Mouse (Mus musculus) limb, embryonic 11.5 days (tissue): ENCODE measurements around the gene Gm10985. TPM values are rescaled to one million over a fixed set of nuclear protein-coding genes. Genes with fewer than 3 reads are reported as not detected.

ENCODE experiments used
- ATAC-seq: fragments of 200-750 bp; cut with Nextera tagmentation; 2 replicates; pipeline ENCODE4 v1.8.0; 2017; ENCODE audit warnings: low read depth; ENCODE audit not compliant: insufficient number of reproducible peaks, low FRiP score, low TSS enrichment
- DNase-seq: peaks from one replicate; pipeline ENCODE4 v3.0.0-alpha.2; 2015; ENCODE audit warnings: low spot score
- H3K27ac ChIP-seq: fragments of 300-500 bp; sonication (generic); replicated peaks from 2 replicates; pipeline ENCODE4 v1.5.1; 2014; ENCODE audit warnings: low read depth, mild to moderate bottlenecking, low read length
- H3K27me3 ChIP-seq: fragments of 300-500 bp; sonication (generic); 2 replicates; pipeline ENCODE4 v1.6.1; 2014; ENCODE audit warnings: mild to moderate bottlenecking, low read length, mixed read lengths; ENCODE audit not compliant: control insufficient read depth, insufficient read depth
- H3K36me3 ChIP-seq: fragments of 300-500 bp; sonication (generic); 2 replicates; pipeline ENCODE4 v1.6.1; 2014; ENCODE audit warnings: mild to moderate bottlenecking, low read length, moderate library complexity, mixed read lengths; ENCODE audit not compliant: control insufficient read depth, insufficient read depth
- H3K4me1 ChIP-seq: fragments of 300-500 bp; sonication (generic); 2 replicates; pipeline ENCODE4 v1.6.1; 2014; ENCODE audit warnings: low read length, mixed read lengths; ENCODE audit not compliant: control insufficient read depth, insufficient read depth
- H3K4me2 ChIP-seq: fragments of 300-500 bp; sonication (generic); 2 replicates; pipeline ENCODE4 v1.6.1; 2014; ENCODE audit warnings: low read depth, mild to moderate bottlenecking, moderate library complexity; ENCODE audit not compliant: severe bottlenecking
- H3K4me3 ChIP-seq: fragments of 300-500 bp; sonication (generic); 2 replicates; pipeline ENCODE4 v1.5.1; 2014; ENCODE audit warnings: low read depth, low read length
- H3K9ac ChIP-seq: fragments of 300-500 bp; sonication (generic); 2 replicates; pipeline ENCODE4 v1.6.1; 2014; ENCODE audit warnings: mild to moderate bottlenecking, low read length
- H3K9me3 ChIP-seq: fragments of 300-500 bp; sonication (generic); 2 replicates; pipeline ENCODE4 v1.6.1; 2016; ENCODE audit warnings: low read length; ENCODE audit not compliant: control insufficient read depth
- WGBS: fragments of 180-500 bp; shearing (Covaris S2); extraction: QIAGEN DNeasy Blood & Tissue Kit; methylation state at CpG from one replicate; pipeline ENCODE4 v1.1.7; 2014; 5-methylcytosine and 5-hydroxymethylcytosine counted together
- polyA plus RNA-seq: library from polyadenylated mRNA; unstranded; fragments of >200 nt; fragmentation: Nextera tagmentation; extraction: Ambion mirVana; gene quantifications from 2 replicates; pipeline ENCODE4 v1.2.1, GENCODE M21; 2014

Gm10985 gene
- polyA plus RNA-seq, 1 experiment from 2014 or later: not detected

GRCm38 (mm10) chr3:53854261-53854660 is 9.4 kb downstream of the Gm10985 start:
- H3K27me3 ChIP-seq: no peaks in the 10 kb centered on the region
- H3K4me1 ChIP-seq: no peaks in the 10 kb centered on the region
- no peak overlapping the region for H3K4me3 ChIP-seq
- H3K9ac ChIP-seq: no peak overlapping the region
- no peaks in the 10 kb centered on the region for H3K9me3 ChIP-seq
- H3K4me2 ChIP-seq: no peak overlapping the region
- no peak overlapping the region for H3K27ac ChIP-seq
- WGBS: 91% methylated on average over 4 of the region's 4 CpGs
- no peak for DNase-seq
- H3K36me3 ChIP-seq: peaks cover 6% of the 10 kb centered on the region
- no peak for ATAC-seq

GRCm38 (mm10) chr3:53854831-53855230 is 9.9 kb downstream of the Gm10985 start:
- no peak overlapping the region for H3K4me3 ChIP-seq
- H3K4me1 ChIP-seq: no peaks in the 10 kb centered on the region
- WGBS: 88% methylated on average over 3 of the region's 3 CpGs
- no peak overlapping the region for H3K4me2 ChIP-seq
- DNase-seq (no peak), ATAC-seq (no peak)
- H3K9me3 ChIP-seq: no peaks in the 10 kb centered on the region
- H3K9ac ChIP-seq: no peak overlapping the region
- no peak overlapping the region for H3K27ac ChIP-seq
- H3K36me3 ChIP-seq: peaks cover 6% of the 10 kb centered on the region
- no peaks in the 10 kb centered on the region for H3K27me3 ChIP-seq

- under 1% methylated on average over 58 of the region's 58 CpGs for WGBS
- Histone ChIP-seq H3K9me3 (no peaks in the 10 kb centered on the region), H3K27ac (no peak within 1 kb of the TSS), H3K4me3 (peak within 1 kb of the TSS; percentile 94), H3K9ac (peak within 1 kb of the TSS; percentile 76), H3K27me3 (no peaks in the 10 kb centered on the region), H3K36me3 (peaks cover 2% of the 10 kb centered on the region; the same call in 1 of the 2 replicates), H3K4me2 (peak within 1 kb of the TSS; percentile 86), H3K4me1 (peaks cover 5% of the 10 kb centered on the region; the same call in 1 of the 2 replicates)
- DNase-seq: peak; percentile 92
- peak; percentile 98 for ATAC-seq
These were observed 18.7 kb downstream of the Gm10985 start, which contains the start of gene Ufm1 for GRCm38 (mm10) chr3:53863383-53864220. Gene Ufm1, minus strand, starts transcription at chr3:53863830.

- no peak overlapping the region for H3K4me2 ChIP-seq
- H3K27ac ChIP-seq: no peak overlapping the region
- H3K27me3 ChIP-seq: no peaks in the 10 kb centered on the region
- H3K4me1 ChIP-seq: no peaks in the 10 kb centered on the region
- H3K9ac ChIP-seq: no peak overlapping the region
- H3K36me3 ChIP-seq: no peaks in the 10 kb centered on the region
- no peak for ATAC-seq
- WGBS: 89% methylated on average over 4 of the region's 4 CpGs
- no peak overlapping the region for H3K4me3 ChIP-seq
- H3K9me3 ChIP-seq: no peaks in the 10 kb centered on the region
- no peak for DNase-seq
These were observed 23.3 kb downstream of the Gm10985 start for GRCm38 (mm10) chr3:53868212-53868611.

GRCm38 (mm10) chr3:53869263-53869662 is 24.4 kb downstream of the Gm10985 start:
- no peaks in the 10 kb centered on the region for H3K36me3 ChIP-seq
- no peak overlapping the region for H3K9ac ChIP-seq
- 11% methylated on average over 1 of the region's 1 CpGs for whole genome bisulfite sequencing
- no peaks in the 10 kb centered on the region for H3K4me1 ChIP-seq
- no peak overlapping the region for H3K27ac ChIP-seq
- H3K9me3 ChIP-seq: no peaks in the 10 kb centered on the region
- no peaks in the 10 kb centered on the region for H3K27me3 ChIP-seq
- DNase-seq: no peak
- no peak for ATAC-seq
- no peak overlapping the region for H3K4me2 ChIP-seq
- no peak overlapping the region for H3K4me3 ChIP-seq

GRCm38 (mm10) chr3:53870482-53870881 is 25.6 kb downstream of the Gm10985 start:
- 76% methylated on average over 6 of the region's 6 CpGs for WGBS
- Histone ChIP-seq H3K36me3 (no peaks in the 10 kb centered on the region), H3K9me3 (no peaks in the 10 kb centered on the region), H3K27me3 (no peaks in the 10 kb centered on the region), H3K9ac (no peak overlapping the region), H3K4me2 (no peak overlapping the region), H3K27ac (no peak overlapping the region), H3K4me1 (no peaks in the 10 kb centered on the region), H3K4me3 (no peak overlapping the region)
- no peak for ATAC-seq
- no peak for DNase-seq

GRCm38 (mm10) chr3:53871596-53871995 is 26.7 kb downstream of the Gm10985 start:
- DNase-seq (no peak), ATAC-seq (no peak)
- Histone ChIP-seq H3K4me2 (no peak overlapping the region), H3K27me3 (no peaks in the 10 kb centered on the region), H3K4me3 (no peak overlapping the region), H3K36me3 (no peaks in the 10 kb centered on the region), H3K27ac (no peak overlapping the region), H3K9ac (no peak overlapping the region), H3K4me1 (no peaks in the 10 kb centered on the region), H3K9me3 (no peaks in the 10 kb centered on the region)
- 90% methylated on average over 1 of the region's 1 CpGs for WGBS

- WGBS: 89% methylated on average over 12 of the region's 12 CpGs
- Histone ChIP-seq H3K4me2 (no peak overlapping the region), H3K27me3 (no peaks in the 10 kb centered on the region), H3K36me3 (no peaks in the 10 kb centered on the region), H3K9me3 (no peaks in the 10 kb centered on the region), H3K4me3 (no peak overlapping the region), H3K4me1 (no peaks in the 10 kb centered on the region), H3K9ac (no peak overlapping the region), H3K27ac (no peak overlapping the region)
- DNase-seq: no peak
- ATAC-seq: no peak
These were observed 46.0 kb downstream of the Gm10985 start for GRCm38 (mm10) chr3:53890619-53891540.
